Comparison of ENCODE assay signal across 24 mouse cellular contexts in genomic region chr7:125308433-125308832, GRCm38 (mm10).
"Had no signal": no experiment of that assay in that cellular context is flagged by ENCODE, and none has a peak within 500 bp of the region (broad histone marks: within the 10 kb centered on the region; RNA-seq: fewer than 3 reads in every experiment).

No protein-coding gene starts in this region.

- ATAC-seq: intestine, embryonic 16.5 days had no signal

- H3K9ac ChIP-seq: heart, embryonic 13.5 days; heart, embryonic 15.5 days; hindbrain, embryonic 15.5 days; kidney, embryonic 15.5 days; limb, embryonic 13.5 days; limb, embryonic 15.5 days had no signal

- H3K9me3 ChIP-seq: heart, embryonic 13.5 days; heart, embryonic 15.5 days; hindbrain, embryonic 15.5 days; kidney, embryonic 15.5 days; limb, embryonic 13.5 days; limb, embryonic 15.5 days had no signal

- H3K27me3 ChIP-seq: heart, embryonic 13.5 days; heart, embryonic 15.5 days; hindbrain, embryonic 15.5 days; kidney, embryonic 15.5 days; limb, embryonic 13.5 days; limb, embryonic 15.5 days had no signal

- H3K4me3 ChIP-seq: gastrocnemius, adult 2 months; heart, adult 2 months; heart, embryonic 13.5 days; heart, embryonic 15.5 days; hindbrain, embryonic 15.5 days; kidney, embryonic 15.5 days; limb, embryonic 13.5 days; limb, embryonic 15.5 days had no signal

- H3K36me3 ChIP-seq: heart, embryonic 13.5 days; heart, embryonic 15.5 days; hindbrain, embryonic 15.5 days; kidney, embryonic 15.5 days; limb, embryonic 13.5 days; limb, embryonic 15.5 days had no signal

- H3K27ac ChIP-seq: gastrocnemius, adult 2 months; heart, adult 2 months; heart, embryonic 13.5 days; heart, embryonic 15.5 days; hindbrain, embryonic 15.5 days; kidney, embryonic 15.5 days; kidney, postnatal 0 days; limb, embryonic 13.5 days; limb, embryonic 15.5 days had no signal

- DNase-seq: gastrocnemius, adult 2 months; gastrocnemius, postnatal 14 days; gastrocnemius, postnatal 36 days; heart, adult 11 months; heart, adult 2 months; heart, postnatal 14 days; heart, postnatal 36 days; kidney, adult 11 months; kidney, adult 2 months; kidney, adult 9 months; kidney, postnatal 14 days; kidney, postnatal 36 days; layer of hippocampus, adult 9-11 months; layer of hippocampus, postnatal 36 days; left cerebral cortex, postnatal 4 days had no signal

- H3K4me1 ChIP-seq: heart, embryonic 13.5 days; heart, embryonic 15.5 days; kidney, embryonic 15.5 days; limb, embryonic 13.5 days; limb, embryonic 15.5 days had no signal

- H3K4me2 ChIP-seq: heart, embryonic 11.5 days; heart, embryonic 13.5 days; heart, embryonic 15.5 days; hindbrain, embryonic 15.5 days; kidney, embryonic 15.5 days; limb, embryonic 13.5 days; limb, embryonic 15.5 days had no signal
